Mouse (Mus musculus): Measurements from ENCODE around the gene Pfn1.
A peak's percentile ranks its signal among the peaks of the same experiment; 100 is the strongest.

The Pfn1 gene

DNA sequence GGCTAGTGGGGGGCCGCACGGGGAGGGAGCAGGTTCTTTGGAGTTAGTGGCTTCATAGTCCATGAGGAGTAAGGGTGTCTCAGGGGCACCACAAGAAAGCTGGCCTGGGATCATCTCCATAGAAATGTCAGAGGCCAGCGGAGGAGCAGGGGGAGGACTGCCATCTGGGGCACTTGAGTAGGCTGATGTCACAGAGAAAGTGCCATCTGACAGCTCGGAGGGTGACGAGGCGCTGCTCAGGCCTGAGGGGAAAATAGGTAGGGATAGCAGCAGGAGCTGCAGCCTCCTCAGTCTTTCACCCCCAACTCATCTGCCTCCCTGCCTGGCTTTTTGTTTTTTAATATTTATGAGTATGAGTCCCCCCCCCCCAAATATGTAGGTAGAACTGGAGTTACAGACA is 19.6 kb upstream of the Pfn1 start:
- DNase-seq: no peak

DNA sequence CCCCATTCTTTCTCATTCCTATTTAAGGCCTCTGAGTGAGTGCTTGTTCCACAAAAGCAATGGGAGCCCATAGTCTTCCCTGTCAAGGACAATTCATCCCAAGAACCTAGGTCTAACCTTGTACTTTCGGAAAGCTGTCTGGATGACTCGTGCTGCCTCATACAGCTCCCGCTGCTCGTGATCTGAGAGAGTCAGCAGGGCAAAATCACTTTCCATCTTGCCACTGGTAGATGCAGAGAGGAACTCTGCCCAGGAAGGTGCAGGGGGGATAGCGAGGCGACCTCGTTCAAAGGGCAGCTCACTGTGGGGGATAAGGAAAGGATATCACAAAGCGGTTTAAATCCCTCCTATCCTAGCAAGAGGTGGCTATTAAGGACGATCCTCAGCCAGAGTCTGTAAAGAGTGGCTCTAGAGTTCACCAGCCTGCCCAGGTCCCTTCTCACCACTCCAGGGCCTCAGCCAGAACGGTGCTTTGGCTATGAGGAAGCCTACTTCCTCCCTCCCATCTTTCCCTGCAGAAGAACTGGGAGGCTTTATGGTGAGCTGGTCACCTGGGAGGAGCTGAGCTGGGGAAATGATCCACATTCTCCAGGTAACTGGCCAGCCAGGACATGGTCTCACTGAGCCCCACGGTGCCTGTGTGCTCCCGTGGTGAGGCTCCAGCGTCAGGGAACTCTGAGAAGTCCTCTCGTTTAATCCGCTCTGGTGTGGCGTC is 17.0 kb upstream of the Pfn1 start:
- no peak for DNase-seq

DNA sequence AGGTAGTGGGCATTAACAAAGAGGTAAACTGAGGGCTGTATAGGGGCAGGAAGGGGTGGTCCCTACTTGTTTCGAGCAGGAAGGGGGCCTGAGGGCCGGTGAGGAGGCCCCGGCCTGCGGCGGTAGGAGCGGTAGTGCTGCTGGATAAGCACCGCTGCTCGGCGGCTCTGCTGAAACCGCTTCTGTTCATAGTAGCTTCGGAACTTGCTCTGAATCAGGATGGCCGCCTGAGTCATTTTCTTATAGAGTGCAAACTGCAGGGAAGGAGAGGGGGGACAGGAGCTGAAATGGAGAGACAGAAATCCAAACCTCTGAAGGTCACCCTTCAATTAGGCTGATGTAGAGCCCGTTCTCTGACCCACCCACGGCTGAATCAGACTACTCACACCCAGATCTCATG is 16.0 kb upstream of the Pfn1 start:
- peak; percentile 25 for DNase-seq

DNA sequence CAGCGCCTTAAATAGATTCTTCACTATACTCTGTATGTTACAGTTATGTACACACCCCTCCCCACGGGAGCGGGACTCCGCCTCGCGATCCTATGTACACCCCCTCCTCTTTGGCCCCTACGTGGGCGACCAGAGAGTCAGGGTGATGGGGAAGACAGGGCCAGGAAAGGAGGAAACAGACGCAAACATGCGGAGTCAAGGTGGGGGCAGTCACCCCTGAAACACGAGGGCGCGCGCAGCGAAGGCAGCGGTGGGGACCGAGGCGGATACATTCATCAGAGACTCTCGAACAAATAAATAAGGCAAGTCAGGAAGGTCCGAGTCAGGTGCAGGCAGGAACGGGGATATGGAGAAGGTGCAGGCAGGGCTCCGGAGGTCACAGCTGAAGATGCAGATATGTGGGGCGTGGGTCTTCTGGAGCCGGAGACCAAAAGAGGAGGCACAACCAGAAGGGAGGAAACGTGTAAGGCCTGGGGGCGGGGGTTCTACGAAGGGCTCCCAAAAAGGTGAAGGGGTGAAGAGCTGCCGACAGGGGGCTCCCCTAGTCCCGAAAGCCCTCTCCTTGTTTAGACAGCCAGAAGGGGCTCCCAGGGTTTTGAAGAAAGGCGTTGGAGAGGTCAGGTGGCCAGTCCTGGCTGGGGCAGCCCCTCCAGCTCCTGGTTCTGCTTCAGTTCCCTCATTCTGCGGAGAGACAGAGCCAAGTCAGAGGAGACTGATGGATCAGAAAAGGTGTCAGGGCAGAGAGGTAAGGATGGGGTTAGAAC is 15.3 kb upstream of the Pfn1 start:
- DNase-seq: peak; percentile 89

DNA sequence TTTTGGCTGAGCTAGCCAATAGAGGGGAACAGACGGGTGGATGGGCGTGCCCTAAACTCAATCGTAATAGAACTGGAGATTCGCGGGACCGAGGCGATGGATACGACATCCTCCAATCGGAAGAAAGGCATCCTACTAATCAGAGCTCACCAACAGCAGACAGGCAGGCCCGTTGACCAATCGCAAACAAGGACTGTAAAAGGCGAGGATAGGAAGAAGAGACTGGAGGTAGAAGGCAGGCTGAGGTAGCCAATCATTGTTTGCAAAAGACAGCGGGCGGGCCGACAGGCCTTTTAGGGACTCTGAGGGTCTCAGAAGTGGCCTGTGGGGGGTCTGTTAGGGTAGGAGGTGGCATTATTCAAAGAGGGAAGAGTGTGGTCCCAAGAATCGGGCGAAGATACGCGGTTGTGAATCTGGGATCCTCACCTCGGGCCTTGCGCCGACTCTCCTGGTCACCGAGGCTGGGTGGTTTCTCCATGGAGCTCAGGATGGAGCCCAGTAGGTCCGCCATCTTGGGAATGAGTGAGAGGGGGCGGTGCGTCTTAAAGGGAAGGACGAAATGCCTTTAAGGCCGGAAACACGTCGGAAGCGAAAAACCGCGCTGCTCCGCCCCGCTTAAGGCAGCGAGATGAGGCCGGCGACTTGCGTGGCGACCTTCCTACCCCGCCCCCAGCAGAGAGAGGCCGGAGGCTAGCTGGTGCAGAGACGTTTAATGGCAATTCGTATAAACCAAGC is 14.5 kb upstream of the Pfn1 start, which contains the start of gene Spag7:
TSS of gene Spag7 (minus strand) at position 646 of the 735 bp plus-strand sequence.
- peak; percentile 97 for DNase-seq

DNA sequence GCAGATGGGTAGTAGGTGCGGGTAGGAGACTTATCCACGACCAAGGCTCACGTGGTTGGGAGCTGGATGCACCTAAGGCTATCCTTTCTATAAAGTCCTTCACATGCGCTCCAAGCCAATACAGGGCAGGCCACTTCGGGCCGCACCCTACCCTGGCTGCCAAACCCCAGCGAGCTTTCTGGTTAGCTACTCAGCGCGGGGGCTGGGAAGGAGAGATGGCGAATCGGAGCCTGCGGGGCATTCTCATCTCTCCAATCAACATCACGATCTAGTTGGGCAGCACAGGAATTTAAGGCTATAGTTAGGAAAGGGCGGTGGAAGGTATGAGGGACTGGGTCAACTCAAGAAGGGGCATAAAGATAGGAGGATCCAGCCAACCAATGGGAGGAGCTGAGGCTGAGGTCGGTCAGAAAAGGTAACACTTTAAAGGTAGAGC is 13.9 kb upstream of the Pfn1 start:
- no peak for DNase-seq

DNA sequence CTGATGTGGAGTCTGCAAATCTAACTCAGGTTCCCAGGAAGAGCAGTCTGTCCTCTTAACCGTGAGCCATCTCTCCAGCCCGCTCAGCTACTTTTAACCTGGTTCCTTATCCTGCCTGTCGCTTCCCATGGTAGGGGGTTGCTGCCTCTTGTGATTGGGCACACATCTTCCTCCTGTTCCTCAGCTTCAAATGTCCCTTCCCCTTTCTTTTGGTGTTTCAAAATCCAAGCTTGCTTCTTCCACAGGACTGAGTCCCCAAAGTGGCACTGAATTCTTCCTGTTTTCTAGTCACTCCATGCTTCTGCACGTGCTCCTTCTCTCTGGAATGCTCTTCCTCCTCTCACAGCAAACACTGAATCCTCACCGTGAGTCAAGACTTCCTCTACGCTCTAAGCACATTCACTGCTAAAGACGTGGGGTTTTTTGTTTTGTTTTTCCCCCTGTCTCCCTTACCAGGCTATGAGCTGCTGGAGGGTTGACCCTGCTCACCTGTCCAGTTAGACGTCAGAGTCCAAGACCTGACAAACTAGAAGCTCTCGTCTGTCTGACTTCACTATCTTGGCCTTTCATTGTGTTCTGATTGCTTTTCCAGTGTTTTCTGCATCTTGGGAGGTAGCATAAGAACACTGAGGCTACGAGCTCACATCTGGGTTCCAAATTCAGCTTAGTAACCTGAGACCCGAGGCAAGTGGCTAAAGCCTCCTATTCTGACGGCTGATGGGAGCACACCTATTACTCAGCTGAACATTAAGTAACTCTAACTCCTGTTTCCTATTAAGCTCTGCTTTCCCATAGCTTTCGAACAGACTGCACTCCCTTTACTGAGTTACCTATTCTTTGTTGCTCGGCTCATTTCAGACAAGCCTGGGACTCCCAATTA is 13.1 kb upstream of the Pfn1 start:
- peak; percentile 22 for DNase-seq

DNA sequence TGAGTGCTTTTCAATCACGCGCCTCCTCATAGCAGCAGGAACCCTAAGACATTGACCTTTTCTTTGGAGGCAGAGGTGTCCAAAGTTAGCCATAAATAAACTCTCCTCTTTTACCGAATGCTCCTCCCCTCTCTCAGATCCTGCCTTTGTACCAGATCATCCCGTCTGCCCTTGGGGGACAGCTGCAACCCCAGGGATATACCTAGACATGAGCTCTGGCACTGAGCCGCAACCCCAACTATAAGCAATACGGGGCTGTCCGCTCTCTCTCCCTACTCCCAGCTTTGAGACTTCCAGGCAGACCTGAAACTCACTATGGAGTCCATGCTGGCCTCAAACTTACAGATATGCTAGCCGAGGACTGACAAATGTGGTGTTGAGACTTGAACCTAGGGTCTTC is 12.2 kb upstream of the Pfn1 start:
- no peak for DNase-seq

DNA sequence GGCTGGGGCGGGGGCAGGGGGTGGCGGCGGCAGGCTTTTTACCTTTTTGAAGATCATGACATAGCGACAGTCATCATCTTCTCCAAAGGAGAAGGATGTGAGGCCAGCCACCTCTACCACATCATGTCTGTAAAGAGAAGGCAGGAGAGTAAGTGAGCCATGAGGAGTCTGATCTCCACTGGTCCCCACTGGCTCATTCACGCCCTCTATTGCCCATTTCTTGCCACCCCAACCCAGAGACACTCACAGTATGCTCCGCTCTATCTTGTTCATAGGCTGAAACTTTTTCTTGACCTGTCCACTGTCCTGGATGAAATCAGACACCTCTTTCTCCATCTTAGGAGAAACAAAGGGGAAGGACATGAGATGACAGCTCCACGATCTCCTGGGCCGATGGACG is 10.3 kb upstream of the Pfn1 start:
- no peak for DNase-seq

DNA sequence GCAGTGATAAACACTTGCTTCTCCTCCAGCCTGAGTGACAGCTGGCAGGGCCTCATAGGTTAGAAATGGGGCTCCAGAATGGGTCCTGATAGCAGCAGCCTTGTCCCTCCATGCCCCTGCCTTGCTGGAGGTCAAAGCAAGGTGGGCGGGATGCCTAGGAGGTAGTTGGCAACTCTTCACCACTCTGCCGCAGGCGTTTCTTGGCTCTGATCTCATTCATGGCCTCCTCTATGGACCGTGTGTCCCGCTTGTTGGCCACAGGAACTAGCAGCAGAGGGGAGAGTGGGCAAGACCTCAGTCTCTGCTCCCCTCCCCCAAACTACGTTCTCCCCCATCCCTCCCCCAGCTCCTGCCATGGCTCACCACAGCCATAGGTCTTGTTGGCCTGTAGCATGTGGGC is 9.5 kb upstream of the Pfn1 start:
- no peak for DNase-seq

DNA sequence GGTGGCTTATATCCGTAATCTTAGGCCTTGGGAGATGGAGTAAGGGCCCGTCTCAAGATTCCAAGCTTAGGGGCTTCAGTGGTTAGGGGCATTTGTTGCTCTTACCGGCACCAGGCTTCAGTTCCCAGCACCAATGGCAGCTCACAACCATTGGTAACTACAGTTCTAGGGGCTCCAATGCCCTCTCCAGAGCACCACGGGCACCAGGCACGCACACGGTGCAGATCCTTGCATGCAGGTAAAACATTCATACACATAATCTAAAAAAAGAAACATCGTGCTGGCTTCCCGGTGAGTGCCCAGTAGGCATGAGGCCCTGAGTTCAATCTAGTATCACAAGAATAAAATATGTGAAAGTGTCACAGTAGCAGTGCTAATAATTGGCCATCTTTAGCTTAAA is 8.7 kb upstream of the Pfn1 start:
- DNase-seq: no peak

DNA sequence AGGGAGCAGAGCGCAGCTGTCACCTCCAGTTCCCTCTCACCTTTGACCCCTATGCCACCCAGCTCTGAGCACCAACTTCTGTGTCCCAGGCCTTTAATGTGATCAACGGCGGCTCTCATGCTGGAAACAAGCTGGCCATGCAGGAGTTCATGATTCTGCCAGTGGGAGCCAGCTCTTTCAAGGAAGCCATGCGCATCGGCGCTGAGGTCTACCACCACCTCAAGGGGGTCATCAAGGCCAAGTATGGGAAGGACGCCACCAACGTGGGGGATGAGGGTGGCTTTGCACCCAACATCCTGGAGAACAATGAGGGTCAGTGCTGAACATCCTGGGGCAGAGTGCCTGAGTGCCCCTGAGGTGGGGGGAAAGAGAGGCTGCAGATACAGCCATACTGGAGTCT is 6.1 kb upstream of the Pfn1 start:
- DNase-seq: no peak

DNA sequence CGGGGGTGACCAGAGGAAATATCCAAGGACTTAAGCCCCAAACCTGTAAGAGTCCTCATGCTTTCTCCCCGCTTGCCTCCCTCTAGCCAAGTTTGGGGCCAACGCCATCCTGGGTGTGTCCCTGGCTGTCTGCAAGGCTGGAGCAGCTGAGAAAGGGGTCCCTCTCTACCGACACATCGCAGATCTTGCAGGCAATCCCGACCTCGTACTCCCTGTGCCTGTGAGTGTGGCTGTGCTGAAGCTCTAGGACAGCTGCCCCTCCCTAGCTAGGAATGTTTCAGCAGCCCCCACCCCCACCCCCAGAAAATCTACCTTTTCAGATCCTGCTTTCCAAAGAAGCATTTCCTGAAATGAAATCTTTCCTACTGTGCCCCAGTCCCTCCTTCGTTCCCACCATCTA is 4.5 kb upstream of the Pfn1 start:
- no peak for DNase-seq

DNA sequence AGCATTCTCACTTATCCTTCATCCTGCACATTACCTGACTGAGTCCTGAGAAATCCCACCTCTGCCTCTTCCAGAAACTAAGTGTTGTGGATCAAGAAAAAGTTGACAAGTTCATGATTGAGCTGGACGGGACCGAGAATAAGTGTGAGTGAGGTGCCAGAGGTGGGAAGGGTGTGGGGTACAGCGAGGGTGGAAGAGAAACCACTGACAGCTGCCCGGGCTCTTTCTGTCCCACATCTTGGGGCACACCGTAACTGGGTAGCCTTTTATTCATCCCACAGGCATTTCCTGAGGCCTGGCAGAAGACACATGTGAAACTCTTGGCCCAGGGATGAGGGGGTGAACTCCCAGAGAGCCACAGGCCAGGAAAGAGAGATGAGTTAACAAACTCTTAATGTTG is 4.1 kb upstream of the Pfn1 start:
- DNase-seq: no peak

DNA sequence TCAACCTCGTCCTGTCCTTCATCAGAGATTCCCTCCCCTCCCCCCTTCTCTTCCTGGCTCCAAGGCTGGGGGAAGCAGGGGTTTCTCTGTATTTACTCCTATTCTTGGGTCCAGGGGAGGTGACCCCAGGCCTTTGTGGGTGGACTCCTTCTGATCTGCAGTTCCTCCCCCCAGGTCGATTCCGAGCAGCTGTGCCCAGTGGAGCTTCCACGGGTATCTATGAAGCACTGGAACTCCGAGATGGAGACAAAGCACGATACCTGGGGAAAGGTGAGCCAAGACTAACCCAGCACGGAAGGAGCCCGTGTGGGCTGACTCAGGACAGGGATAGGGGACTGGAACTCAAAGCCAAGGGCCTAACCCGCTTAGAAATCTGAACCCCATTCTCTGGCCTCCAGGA is 3.5 kb upstream of the Pfn1 start:
- peak; percentile 10 for DNase-seq

DNA sequence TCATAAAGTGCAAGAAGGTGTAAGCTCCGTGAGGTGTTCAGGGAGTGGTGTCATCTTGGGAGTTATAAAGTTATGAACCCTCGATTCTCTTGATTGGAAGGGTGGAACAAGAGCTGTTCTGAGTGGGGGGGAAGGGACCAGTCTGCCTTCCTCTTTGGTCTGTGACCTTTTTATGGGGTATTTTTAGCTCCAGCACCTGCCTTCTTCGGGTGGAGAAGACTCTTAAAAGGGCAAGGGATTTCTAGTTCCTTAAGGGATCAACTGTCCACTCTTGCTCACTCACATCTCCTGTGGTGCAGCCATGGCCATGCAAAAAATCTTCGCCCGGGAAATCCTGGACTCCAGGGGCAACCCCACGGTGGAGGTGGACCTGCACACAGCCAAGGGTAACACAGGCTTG is 3.1 kb upstream of the Pfn1 start:
- no peak for DNase-seq

DNA sequence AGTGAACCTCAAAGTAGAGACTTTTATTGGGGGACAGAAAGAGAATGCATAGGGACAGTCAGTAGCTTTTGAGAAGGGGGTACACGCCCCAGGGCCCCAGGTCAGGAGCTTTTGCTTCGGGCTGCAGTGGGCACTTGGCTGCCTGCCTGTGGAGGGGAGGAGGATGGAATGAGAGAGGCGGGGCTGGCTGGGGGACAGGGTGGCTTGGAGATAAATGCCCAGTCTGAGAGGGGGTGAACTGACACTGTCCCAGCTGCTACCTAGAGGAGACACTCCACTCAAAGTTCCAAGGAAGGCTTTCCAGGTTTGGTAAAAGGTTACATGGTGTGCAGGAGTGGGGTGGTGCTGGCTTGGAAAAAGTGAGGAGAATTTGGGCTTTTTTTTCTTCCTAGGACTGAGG is 2.5 kb upstream of the Pfn1 start, which contains the start of gene Eno3:
TSS of gene Eno3 (plus strand) at position 239 of the 400 bp plus-strand sequence.
- DNase-seq: peak; percentile 47

DNA sequence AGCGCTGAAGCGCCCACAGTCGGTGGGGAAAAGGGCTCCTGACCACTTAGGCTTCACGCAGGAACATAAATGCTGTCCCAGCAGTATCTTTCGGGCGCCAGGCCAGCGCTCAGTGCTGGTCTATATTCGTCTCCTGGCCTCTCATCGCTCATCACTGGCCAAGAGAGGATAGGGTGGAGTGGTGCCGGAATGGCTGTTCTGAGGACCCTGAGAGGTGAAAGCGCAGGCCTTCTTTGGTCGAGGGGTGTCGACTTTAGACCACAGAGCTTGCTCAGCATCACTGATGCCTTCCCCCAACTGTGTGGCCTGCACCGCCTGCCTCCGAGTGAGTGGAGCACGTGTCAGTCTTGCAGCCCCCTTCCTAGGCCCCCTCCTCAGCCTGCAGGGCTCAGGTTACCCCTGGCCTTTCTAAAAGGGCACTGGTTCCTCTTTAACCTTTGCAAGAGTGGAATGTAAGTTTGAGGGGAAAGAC is 2.0 kb upstream of the Pfn1 start:
- DNase-seq: peak; percentile 83

DNA sequence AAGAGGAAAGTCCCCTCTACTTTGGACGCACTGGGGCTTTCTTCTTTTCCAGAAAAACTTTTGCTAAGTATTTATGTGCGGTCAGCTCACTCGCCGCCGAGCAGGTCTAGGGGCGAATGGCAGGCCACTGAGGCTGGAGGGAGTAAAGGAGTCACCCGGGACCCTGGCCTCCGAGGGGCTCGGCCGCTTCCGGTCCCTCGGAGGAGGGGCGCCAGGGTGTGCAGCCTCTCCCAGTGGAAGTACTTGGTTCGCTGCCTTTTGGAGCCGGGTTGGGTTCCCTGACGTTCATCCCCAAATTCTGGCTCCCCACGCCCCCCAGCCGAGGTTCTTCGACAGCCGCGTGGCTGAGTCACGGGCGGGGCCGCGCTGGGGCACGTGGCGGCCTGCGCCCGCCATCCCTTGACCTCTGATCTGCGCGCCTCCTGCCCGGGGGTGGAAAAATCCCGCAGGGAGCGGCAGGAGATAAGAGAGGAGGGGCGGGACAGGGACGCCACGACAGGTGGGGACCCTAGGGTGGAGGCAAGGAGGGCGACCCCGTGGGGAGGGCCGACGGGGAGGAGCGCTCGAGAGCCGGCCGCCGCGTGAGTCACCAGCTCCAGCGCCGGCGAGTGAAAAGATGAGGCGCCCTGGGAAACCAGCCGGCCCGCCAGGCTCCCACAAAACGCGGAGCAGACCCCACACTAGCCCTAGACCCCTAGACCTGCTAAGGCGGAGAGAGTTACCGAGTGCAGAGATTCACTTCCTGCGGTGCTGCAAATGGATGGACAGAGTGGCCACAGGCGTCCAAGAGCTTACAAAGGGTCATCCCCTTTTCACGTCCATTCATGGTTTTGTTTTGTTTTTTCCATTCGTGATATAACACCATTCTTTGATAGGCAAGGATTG is 1.4 kb upstream of the Pfn1 start:
- peak; percentile 81 for DNase-seq

DNA sequence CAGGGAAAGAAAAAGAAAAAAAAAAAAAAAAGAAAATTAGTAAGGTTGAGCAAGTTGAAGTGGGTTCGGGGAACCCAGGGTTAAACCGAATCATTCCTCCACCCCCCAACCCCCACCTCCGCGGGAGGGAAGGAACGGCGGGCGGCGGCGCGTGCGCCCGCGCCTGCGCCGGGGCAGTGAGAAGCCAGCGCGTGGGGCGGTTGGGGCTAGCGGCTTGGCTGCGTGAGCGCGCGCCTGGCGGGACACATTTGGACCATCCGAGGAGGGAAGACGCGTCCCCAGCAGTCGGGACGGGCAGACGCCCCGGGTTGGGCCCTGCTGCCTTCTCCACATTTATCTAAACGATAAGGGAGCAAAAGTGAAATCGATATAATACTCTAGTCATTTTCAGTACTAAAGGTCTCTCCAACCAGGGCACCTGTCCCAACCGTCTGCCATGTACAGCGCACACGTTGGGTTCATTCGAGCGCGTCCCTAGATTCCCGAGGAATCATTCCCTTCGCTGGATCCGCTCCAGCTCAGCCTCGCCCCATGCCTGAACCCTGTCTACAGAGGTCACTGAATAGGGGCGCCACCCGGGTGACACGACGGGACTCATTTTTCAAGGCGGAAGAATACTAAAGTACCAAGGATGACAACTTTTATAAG is 603 bp upstream of the Pfn1 start:
- peak; percentile 94 for DNase-seq

Data from embryo, embryonic 11 days (tissue).